Mouse (Mus musculus) CH12.LX (cell line): Measurements from ENCODE around the gene 2210016L21Rik. TPM values are rescaled to one million over a fixed set of nuclear protein-coding genes. Genes with fewer than 3 reads are reported as not detected.

ENCODE experiments used
- polyA plus RNA-seq: library from polyadenylated mRNA; unstranded; fragments of >175 nt; gene quantifications from 2 replicates; pipeline ENCODE4 v1.2.1, GENCODE M21; 2012; ENCODE audit warnings: low read depth; ENCODE audit not compliant: insufficient read length
- total RNA-seq, 2 experiments: library from RNA; depleted of rRNA; stranded (reverse); fragments of 300-350 nt in 1 of 2; fragments of >200 nt in 1 of 2; gene quantifications; 2 replicates each; pipeline ENCODE4 v1.2.3; 2012 to 2014

2210016L21Rik gene
- total and polyA plus RNA-seq, 3 experiments = 11.5 to 32.5 (median 21.6) TPM

Other genes starting within 250 kb of the 2210016L21Rik start
- 6.7 and 9.1 TPM in 2 replicates for gene Tchp, start 234.4 kb upstream of the 2210016L21Rik start, total RNA-seq (2012; rRNA removed)
- gene Tchp, start 234.4 kb upstream of the 2210016L21Rik start, total RNA-seq (2014; rRNA removed) = 4.3 and 4.9 TPM in 2 replicates
- gene Tchp, start 234.4 kb upstream of the 2210016L21Rik start, polyA plus RNA-seq = 11.6 and 15.3 TPM in 2 replicates
- 73.8 and 82.3 TPM in 2 replicates for gene Ankrd13a, start 167.5 kb upstream of the 2210016L21Rik start, total RNA-seq (2012; rRNA removed)
- gene Ankrd13a, start 167.5 kb upstream of the 2210016L21Rik start, total RNA-seq (2014; rRNA removed) = 80.8 and 89.4 TPM in 2 replicates
- gene Ankrd13a, start 167.5 kb upstream of the 2210016L21Rik start, polyA plus RNA-seq = 121 and 123 TPM in 2 replicates
- gene Git2, start 166.6 kb upstream of the 2210016L21Rik start, total RNA-seq (2012; rRNA removed) = 19.3 and 22.1 TPM in 2 replicates
- gene Git2, start 166.6 kb upstream of the 2210016L21Rik start, total RNA-seq (2014; rRNA removed) = 9.4 and 12.3 TPM in 2 replicates
- 25.5 and 29.4 TPM in 2 replicates for gene Git2, start 166.6 kb upstream of the 2210016L21Rik start, polyA plus RNA-seq
- 15.5 and 17.5 TPM in 2 replicates for gene 1500011B03Rik, start 118.7 kb upstream of the 2210016L21Rik start, total RNA-seq (2012; rRNA removed)
- gene 1500011B03Rik, start 118.7 kb upstream of the 2210016L21Rik start, total RNA-seq (2014; rRNA removed) = 39.1 and 39.7 TPM in 2 replicates
- gene 1500011B03Rik, start 118.7 kb upstream of the 2210016L21Rik start, polyA plus RNA-seq = 31.4 and 35.5 TPM in 2 replicates
- gene 4930519G04Rik, start 88.5 kb upstream of the 2210016L21Rik start, total RNA-seq (2012; rRNA removed) = not detected in 2 replicates
- gene 4930519G04Rik, start 88.5 kb upstream of the 2210016L21Rik start, total RNA-seq (2014; rRNA removed) = not detected in 2 replicates
- not detected in 2 replicates for gene 4930519G04Rik, start 88.5 kb upstream of the 2210016L21Rik start, polyA plus RNA-seq
- gene Gm9936, start 83.5 kb upstream of the 2210016L21Rik start, total RNA-seq (2012; rRNA removed) = 0.04 TPM in 1 of 2 replicates, not detected in the other
- 0.15 and 0.26 TPM in 2 replicates for gene Gm9936, start 83.5 kb upstream of the 2210016L21Rik start, total RNA-seq (2014; rRNA removed)
- gene Gm9936, start 83.5 kb upstream of the 2210016L21Rik start, polyA plus RNA-seq = 0.11 TPM in 1 of 2 replicates, not detected in the other
- gene Oasl2, start 45.2 kb upstream of the 2210016L21Rik start, total RNA-seq (2012; rRNA removed) = not detected in 2 replicates
- gene Oasl2, start 45.2 kb upstream of the 2210016L21Rik start, total RNA-seq (2014; rRNA removed) = not detected in 2 replicates
- gene Oasl2, start 45.2 kb upstream of the 2210016L21Rik start, polyA plus RNA-seq = 0.31 and 0.38 TPM in 2 replicates
- not detected in 2 replicates for gene Oasl1, start 18.9 kb upstream of the 2210016L21Rik start, total RNA-seq (2012; rRNA removed)
- gene Oasl1, start 18.9 kb upstream of the 2210016L21Rik start, total RNA-seq (2014; rRNA removed) = not detected in 2 replicates
- 0.37 and 0.46 TPM in 2 replicates for gene Oasl1, start 18.9 kb upstream of the 2210016L21Rik start, polyA plus RNA-seq
- gene Hnf1a, start 28.9 kb downstream of the 2210016L21Rik start, total RNA-seq (2012; rRNA removed) = not detected in 2 replicates
- gene Hnf1a, start 28.9 kb downstream of the 2210016L21Rik start, total RNA-seq (2014; rRNA removed) = not detected in 2 replicates
- not detected in 2 replicates for gene Hnf1a, start 28.9 kb downstream of the 2210016L21Rik start, polyA plus RNA-seq
- gene Sppl3, start 69.0 kb downstream of the 2210016L21Rik start, total RNA-seq (2012; rRNA removed) = 13.6 and 14.3 TPM in 2 replicates
- gene Sppl3, start 69.0 kb downstream of the 2210016L21Rik start, total RNA-seq (2014; rRNA removed) = 12.1 and 14.9 TPM in 2 replicates
- gene Sppl3, start 69.0 kb downstream of the 2210016L21Rik start, polyA plus RNA-seq = 18.3 and 29.2 TPM in 2 replicates
- 1.7 and 3.2 TPM in 2 replicates for gene Gm10401, start 156.1 kb downstream of the 2210016L21Rik start, total RNA-seq (2012; rRNA removed)
- gene Gm10401, start 156.1 kb downstream of the 2210016L21Rik start, total RNA-seq (2014; rRNA removed) = not detected in 2 replicates
- 6.9 and 10.9 TPM in 2 replicates for gene Gm10401, start 156.1 kb downstream of the 2210016L21Rik start, polyA plus RNA-seq
- gene Acads, start 177.2 kb downstream of the 2210016L21Rik start, total RNA-seq (2012; rRNA removed) = 49.2 and 57.8 TPM in 2 replicates
- 43.1 and 46.6 TPM in 2 replicates for gene Acads, start 177.2 kb downstream of the 2210016L21Rik start, total RNA-seq (2014; rRNA removed)
- 37.7 and 43.0 TPM in 2 replicates for gene Acads, start 177.2 kb downstream of the 2210016L21Rik start, polyA plus RNA-seq
- 21.7 and 22.6 TPM in 2 replicates for gene Unc119b, start 192.8 kb downstream of the 2210016L21Rik start, total RNA-seq (2012; rRNA removed)
- gene Unc119b, start 192.8 kb downstream of the 2210016L21Rik start, total RNA-seq (2014; rRNA removed) = 11.9 and 13.3 TPM in 2 replicates
- 17.7 and 18.4 TPM in 2 replicates for gene Unc119b, start 192.8 kb downstream of the 2210016L21Rik start, polyA plus RNA-seq
- gene Mlec, start 216.0 kb downstream of the 2210016L21Rik start, total RNA-seq (2012; rRNA removed) = 128 and 144 TPM in 2 replicates
- 91.6 and 101 TPM in 2 replicates for gene Mlec, start 216.0 kb downstream of the 2210016L21Rik start, total RNA-seq (2014; rRNA removed)
- gene Mlec, start 216.0 kb downstream of the 2210016L21Rik start, polyA plus RNA-seq = 143 and 164 TPM in 2 replicates